Mouse (Mus musculus) thymus, postnatal 10 days (tissue): ENCODE data around the gene Rnf169.
"Not testable (repeated sequence)": the region's sequence is repeated elsewhere in the genome, so short reads cannot be mapped to it uniquely, and the experiment has no call there.

Experiments used
- DNase-seq, 2 experiments: peaks; one replicate each; pipeline ENCODE4 v3.0.0; 2021; ENCODE audit warnings: low spot score in 2 of 2

The Rnf169 gene

DNA sequence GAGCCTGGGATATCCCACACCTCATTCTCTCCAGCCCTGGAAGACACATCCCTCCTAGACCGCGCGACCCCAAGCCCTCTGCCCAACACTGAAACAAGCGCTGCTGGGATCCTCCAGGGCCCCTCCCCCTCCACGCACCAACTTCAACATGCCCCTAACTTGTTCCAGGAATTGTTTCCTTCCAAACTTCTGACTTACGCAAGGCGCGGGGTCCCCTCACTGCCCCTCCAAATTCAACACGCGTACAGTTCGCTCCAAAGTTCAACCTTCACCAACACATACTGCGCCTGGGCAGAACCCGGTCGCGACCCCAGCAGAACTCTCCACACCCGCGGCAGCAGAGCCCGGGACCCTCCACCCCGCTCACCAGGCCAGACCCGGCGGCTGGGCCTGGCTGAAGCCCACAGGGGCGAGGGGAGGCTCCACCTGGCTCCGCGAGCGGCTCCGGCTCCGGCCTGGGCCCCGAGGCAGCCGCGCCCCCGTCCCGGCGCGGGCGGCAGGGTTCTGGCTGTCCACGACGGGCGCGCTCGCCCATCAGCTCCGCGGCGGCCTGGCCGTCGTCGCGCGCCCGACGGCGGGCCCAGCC is 609 bp downstream of the Rnf169 start:
- peak; percentile 29 to 37 for DNase-seq

DNA sequence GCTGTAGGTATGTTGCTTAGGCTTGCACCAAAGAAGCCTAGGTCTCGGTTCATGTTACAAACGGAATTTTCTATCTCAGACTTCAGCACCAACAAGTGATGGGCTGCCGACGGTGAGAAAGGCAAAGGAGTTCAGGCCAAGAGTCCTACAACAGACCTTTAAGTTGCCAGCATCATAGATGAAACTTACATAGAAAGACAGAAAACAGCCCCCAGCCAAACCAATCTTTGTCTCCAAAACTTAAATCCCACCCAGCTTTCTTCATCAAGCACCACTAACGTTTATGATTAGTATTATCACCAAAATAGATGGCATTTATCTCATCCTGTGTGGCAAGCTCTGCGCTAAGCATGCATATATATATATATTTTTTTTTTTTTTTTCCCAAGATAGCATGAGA is 1.2 kb downstream of the Rnf169 start:
- DNase-seq = no peak

DNA sequence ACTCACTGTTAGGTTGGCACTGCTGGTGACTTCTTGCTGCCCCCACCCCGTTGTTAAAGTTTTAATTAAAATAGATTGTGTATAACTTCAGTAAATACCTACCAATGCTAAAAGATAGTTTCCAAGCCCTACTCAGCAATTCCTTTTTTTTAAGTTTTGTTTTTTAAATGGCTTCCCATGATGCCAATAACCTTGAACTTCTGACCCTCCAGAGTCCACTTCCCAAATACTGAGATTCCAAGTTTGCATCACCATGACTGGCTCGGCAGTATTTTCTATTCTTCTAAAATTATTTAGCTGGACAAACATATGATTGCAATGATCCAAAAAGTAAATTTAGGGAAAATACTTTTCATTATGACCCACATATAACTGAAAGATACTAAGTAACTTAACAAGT is 2.2 kb downstream of the Rnf169 start:
- no peak for DNase-seq

DNA sequence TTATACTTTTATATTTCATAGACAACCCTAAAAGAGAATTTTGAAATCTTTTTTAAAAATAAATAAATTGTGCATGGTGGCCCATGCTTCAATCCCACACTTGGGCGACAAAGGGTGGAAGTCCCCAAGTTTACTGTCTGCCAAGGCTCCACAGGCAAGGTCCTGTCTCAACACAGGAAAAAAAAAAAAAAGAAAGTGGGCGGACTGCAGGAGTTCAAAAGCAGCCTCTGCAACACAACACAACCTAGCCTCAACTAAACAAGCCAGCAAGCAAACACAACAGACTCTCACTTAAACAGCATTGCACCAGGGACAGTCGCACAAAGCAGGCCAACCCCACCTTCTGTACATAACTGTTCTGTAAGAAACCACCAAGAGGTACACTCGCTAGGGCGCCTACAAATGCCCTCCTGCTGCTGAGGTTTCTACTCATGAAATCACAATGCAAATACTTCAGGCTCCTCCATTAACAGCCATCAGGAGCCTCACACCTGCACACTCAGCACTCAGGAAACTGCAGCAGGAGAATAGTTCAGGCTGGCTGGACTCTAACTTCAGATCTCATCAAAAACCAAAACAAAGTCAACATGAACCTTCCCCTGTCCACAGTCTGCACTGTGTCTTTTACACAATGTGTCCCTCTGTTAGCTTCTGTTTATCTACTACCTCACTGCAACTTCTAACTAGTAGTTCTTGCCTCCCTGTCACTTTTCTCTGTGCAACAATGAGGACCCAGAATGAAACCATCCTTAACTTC is 4.3 kb downstream of the Rnf169 start:
- no peak for DNase-seq

DNA sequence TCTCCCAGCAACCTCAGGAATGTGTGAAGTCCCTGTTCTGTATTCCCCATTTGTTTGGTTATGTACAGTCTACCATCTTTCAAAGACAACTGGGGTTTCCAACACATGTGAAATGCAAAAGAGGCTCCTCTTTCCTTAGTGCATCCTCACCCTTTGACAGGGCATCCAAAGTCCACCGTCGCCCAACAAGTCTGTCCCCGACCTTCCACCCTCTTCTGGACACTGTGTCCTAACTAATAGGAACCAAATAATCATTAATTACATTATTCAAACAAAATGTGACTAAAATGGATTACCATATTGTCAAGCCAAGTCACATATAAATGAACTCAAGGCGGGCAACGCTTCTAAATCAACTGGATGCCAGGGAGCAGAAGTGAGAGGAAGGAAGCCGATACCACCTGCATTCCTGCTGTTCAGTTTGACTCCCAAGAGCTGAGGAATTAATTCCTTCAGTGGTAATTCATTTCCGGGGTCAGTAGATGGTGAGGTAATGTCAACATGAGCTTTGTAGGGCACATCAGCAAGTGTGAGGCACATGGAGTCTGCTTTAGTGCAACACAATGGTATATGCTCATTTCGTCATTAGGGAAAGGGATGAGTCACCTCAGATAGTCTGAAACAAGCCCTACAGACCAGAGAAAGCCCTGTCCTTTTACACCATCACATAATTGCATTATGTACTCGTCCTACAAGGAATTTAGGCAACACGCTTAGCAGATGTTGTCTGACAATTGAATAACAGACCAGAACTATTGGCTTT is 5.9 kb downstream of the Rnf169 start:
- DNase-seq = no peak

DNA sequence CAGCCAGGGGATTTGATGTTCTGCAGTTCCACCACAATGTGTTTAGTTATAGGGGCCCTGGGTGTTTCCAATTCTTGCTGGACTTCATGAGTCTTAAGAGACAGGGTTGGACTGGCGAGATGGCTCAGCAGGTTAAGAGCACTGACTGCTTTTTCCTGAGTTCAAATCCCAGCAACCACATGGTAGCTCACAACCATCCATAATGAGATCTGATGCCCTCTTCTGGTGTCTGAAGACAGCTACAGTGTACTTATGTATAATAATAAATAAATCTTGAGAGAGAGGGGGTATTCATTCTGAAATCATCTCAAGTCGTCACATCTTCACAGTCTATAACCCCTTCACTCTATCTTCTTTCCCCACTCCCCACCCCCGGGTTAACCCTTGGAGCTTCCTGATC is 7.3 kb downstream of the Rnf169 start:
- not testable (repeated sequence) for DNase-seq

DNA sequence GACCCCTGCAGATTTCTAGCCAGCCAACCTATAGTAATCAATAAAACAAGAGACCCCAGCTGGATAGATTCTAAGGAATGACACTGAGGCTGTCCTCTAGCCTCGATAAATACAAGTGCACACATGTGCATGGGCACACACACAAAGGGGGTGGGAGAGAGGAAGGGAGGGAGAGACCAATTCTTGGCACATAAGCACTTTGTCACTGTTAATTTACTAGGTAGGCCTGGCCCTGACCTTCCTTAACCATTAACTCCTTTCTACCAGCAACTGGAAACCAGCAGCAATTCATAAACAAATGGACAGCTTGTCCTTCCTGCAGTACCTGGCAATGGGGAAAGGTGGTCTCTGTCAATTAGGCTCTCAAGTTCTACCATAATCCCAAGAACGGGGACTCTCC is 8.3 kb downstream of the Rnf169 start:
- DNase-seq = no peak

DNA sequence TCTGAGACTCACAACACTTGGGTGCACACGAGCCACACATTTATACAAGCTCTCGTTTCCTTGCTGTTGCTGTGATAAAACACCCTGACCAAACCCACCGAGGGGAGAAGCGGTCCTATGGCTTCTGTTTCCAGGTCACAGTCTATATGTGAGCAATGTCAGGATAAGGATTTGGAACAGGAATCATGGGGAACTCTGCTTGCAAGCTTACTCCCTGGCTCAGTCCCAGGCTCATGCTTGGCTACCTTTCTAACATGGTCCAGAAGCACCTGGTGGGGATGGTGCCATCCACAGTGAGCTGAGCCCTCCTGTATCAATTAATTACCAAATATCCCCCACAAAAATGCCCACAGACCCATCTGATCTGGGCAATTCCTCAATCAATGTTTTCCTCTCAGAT is 11.1 kb downstream of the Rnf169 start:
- DNase-seq = no peak

DNA sequence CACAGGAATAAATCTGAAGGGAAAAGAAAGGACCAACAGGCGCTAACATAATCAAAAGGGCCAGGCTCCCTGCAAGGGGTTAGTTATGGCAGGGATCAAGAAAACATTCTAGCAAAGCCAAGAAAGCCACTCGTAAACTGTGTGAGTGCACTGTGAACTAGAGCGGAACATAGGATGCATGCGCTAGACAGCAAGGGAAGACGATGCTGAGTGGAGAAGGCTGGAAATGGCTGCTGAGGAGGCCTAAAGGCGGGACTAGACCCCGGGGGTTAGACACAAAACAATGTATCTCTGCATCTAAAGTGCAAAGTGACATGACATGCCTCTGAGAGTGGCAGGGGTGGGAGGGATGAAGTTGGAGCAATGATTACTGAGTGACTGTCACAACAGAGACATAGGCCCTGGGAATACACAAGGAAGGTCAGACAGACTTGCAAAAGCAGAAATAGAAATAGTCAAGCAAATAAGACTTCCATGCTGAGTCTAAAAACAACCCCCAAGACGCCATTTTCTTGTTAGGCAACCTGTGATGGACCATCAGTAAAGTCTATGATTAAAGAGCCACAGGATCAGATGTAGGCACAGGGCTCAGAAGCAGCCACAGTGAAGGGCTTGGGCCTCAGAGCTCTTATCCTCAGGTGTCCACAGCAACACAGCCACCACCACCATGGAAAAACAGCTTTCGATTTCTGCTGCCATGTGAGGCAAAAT is 14.1 kb downstream of the Rnf169 start:
- DNase-seq = no peak

DNA sequence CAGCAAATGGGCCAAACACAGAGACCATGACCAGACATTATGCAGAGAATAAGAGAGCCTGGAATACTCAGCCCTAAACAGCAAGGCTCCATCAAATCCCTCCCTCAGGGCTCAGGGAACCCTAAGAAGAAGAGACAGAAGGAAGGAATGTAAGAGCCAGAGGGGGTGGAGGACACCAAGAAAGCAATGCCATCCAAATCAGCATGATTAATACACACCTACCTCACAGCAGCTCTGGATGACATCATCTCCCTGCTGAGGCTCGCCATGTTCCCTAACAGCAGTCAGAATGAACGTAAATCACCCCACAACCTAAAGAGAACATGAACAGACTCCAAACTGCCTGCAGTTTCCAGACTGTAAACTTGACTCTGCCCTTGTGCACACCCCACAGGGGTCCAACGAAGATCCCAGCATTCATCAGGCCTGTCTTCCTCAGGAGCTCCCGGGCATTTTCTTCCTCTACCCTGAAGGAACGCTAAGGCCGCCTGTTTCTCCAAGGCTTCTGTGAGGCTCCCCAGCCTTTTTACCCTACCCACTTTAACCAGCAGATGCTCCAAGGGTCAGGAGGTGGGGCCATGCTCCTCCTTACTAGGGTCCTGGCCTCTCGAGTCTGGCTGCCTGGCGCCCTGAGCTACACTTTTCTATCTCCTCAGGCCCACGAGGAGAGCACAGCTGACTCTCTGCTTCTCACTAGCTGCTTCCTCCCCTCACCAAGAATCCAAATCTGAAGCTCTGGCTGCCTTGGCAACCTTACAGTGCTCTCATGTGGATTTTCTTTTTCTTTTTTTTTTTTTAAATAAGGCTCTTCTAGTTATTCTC is 15.0 kb downstream of the Rnf169 start:
- DNase-seq = no peak

DNA sequence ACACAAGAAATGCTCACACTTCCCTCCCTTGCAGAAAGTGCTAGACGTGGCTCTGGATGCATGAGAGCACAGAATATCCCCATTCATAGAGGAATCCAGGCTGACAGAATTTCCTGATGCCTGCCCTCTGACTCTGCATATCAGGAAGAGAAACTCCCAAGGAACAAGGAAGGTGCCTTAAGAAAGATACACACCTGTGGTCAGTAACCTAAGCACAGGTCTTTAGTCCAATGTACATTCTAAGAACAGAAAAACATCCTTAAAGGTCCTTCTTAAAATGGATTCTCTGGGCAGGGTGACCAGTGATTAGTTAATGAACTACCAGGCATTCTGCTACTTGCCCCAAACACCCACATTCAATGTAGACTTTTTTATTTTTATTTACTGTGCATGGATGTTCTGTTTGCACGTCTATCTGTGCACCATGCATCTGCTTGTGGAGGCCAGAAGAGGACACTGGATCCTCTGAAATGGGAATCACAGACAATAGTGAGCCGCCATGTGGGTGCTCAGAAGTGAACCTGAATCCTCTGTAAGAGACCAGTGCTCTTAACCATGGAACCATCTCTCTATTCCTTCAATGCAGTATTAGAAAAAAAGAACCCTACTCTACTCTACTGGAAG is 16.9 kb downstream of the Rnf169 start:
- no peak for DNase-seq

DNA sequence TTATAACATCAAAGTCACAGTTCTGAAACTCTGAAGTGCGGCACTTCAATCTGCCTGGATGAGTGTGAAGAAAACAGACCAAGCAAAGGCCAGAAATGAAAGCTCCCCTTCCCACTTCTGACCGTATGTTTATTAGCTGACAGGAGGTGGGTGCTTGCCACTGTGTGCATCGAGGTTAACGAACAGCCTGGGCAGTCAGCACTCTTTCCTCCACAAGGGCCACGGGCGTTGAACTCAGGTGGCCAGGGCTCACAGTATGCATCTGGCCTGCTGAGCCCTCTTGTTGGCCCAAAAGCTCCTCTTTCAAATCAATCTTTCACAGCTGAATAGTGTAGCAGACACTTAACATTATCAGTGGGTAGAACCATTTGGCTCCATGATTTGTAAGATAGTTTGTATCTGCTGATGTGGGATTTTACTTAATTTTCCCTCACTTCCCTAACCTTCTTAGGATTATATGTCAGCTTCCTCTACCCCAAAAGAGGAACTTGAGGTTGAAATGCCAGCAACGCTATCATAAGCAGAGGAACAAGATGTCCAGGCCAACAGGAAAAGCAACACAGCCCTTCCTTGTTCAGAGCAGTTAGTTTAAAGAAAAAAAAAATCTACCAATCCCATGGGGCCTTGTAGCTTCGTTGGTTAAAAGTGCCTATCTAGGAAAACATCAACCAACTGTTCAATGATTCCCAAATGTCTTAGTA is 17.6 kb downstream of the Rnf169 start:
- no peak for DNase-seq

DNA sequence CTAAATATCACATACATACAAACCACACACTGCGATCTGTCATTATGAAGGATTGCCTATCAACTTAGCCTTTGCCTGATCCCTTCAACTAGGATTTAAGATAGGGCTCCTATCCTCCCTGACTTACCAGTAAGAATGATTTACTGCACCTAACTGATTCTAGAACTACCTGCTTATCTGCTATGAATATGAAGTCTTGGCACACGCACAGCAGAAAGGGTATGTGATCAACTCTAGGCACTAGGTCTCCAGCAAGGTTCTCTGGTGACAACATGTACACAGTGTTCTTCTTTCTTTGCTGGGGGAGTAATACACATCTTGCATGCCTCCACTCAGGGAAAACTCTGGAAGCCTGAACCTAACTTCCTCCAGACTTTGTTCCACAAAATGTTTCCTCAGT is 18.7 kb downstream of the Rnf169 start:
- no peak for DNase-seq

DNA sequence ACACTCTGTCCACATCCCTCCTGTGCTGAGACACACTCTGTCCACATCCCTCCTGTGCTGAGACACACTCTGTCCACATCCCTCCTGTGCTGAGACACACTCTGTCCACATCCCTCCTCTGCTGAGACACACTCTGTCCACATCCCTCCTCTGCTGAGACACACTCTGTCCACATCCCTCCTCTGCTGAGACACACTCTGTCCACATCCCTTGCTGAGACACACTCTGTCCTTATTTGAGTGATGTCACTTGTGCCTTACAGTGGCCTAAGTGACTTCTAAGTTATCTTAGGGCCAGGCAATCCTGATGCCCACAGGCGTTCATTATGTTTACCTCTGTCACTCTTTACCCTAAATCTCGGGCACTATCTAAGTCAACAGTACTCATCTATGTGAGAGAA is 19.7 kb downstream of the Rnf169 start:
- not testable (repeated sequence) for DNase-seq

DNA sequence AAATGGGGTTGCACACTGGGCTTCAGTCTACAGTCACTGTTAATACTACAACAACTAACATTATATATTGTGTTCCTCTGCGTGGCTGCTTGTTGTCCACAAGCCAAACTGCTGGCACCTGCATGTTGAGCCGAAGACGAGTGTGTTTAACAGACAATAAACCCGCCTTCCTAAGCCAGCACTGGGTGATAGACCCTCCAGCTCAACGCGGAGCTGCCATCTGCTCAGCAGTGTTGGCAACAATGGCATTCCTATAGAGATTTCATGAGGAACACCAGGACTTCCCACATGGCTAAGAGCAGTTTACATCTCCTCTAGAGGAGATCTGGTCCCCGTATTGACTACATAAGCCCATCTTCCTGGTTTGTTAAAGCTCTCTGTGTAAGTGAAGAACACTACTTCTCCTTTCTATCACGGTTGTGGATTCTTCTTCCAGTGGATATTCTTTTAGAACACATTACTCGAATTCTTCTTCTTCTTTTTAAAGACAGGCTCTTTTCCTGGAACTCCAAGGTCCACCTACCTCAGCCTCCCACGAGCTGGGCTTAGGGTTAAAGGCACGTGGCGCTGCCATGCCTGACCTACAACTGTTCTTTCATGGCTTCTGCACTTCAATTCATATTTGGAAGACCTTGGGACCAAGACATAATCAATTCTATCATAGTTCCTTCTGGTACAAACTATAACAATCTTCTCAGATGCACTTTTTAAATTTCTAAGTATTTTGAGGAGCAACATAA is 22.9 kb downstream of the Rnf169 start:
- no peak for DNase-seq

DNA sequence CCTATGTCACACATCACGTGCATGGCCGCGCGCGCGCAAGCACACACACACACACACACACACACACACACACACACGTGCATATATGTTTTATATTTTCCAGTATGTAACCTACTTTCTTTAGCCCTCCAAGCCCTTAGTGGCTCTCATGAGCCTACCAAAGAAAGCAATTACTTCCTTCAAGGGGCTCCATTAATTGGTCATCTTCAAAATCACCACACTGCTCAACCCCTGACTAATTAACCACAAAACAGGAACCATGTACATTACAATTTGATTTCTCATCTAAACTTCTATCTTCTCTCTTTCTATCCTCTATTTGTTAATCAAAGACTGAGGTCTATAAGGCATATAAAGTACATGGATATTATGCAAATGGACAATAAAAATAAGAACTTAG is 24.2 kb downstream of the Rnf169 start:
- DNase-seq = no peak

DNA sequence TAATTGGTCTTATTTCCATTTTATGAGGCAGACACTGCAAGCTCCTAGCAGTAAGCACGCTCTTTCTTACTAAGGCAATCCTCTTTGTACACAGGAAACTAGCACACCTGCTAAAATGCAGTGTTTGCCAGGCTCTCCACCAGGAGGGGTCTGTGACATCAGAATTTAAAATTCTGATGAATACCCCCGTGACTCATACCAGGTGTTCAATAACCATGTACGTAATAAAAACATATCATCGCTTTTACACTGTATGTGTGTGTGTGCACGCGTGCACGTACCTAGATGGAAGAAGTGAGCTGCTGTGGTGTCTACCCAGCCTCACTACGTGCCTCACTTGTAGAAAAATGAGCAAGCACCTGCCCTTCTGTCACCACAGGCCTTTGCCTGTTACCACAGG is 26.0 kb downstream of the Rnf169 start:
- peak; percentile 27 to 44 for DNase-seq

DNA sequence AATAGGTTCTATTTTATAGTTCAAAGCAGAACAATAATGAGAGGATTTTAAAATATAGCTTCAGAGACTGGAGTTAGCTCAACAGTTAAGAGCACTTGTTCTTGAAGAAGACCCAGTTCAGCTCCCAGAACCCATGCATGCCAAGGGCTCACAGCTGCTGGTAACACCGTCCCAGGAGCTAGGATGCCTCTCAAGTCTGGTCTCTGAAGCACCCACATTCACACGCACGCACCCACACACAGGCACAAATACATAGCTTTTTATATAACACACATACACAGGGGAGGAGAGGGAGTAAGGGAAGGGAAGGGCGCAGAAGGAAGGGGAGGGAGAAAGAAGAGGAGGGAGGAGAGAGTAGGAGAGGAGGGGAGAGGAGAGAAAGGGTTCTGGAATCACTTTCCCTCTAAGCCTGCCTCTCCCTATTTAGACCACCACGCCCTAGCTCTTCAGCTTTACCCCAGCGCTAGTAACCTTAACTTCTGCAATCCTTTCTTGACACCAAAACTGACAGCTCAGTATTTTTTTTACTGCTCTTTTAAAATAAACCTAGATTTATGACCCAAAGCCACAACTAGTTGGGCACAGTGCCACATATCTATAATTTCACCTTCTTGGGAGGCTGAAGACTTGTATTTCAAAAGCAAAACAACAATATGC is 26.7 kb downstream of the Rnf169 start:
- DNase-seq = no peak

DNA sequence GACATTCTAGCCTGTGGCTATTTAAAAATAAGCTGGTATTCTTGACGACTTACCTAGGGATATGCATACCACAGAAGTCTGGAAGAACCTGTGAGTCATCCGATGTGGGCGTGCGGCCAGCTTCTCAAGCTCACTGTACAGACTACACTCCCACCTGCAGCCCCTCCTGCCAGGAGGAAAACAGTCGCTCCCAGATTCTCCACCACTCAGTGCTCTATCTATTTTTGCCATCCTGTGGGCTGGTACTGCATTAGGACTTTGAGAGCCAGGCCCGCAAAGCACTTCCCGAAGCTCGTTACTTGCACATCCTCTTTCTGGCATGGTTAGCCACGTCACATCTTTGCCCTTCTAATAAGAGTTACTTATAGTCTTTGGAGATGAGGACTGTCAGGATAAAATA is 32.9 kb downstream of the Rnf169 start:
- DNase-seq = no peak
